Mouse (Mus musculus) heart, adult 2 months (tissue): ENCODE measurements around the gene Hmg20a. TPM values are rescaled to one million over a fixed set of nuclear protein-coding genes. Genes with fewer than 3 reads are reported as not detected.

ENCODE experiments used
- DNase-seq, 2 experiments: peaks; one replicate each; pipeline ENCODE4 v3.0.0; 2021
- H3K27ac ChIP-seq: fragments of 200-600 bp; 2 replicates; pipeline ENCODE4 v1.8.1; 2022
- H3K27me3 ChIP-seq: fragments of 200-500 bp; 2 replicates; pipeline ENCODE4 v1.6.1; 2012; ENCODE audit warnings: mild to moderate bottlenecking, low read length, inconsistent platforms, mixed read lengths; ENCODE audit not compliant: control insufficient read depth, insufficient read depth
- H3K36me3 ChIP-seq: fragments of 200-500 bp; 2 replicates; pipeline ENCODE4 v1.6.1; 2012; ENCODE audit warnings: low read length, inconsistent platforms; ENCODE audit not compliant: control insufficient read depth, insufficient read depth
- H3K4me1 ChIP-seq: fragments of 200-500 bp; 2 replicates; pipeline ENCODE4 v1.6.1; 2011; ENCODE audit warnings: low read length; ENCODE audit not compliant: control insufficient read depth, insufficient read depth
- H3K4me3 ChIP-seq: fragments of 200-600 bp; 2 replicates; pipeline ENCODE4 v1.8.1; 2022
- H3K79me2 ChIP-seq: fragments of 200-500 bp; replicated peaks from 2 replicates; pipeline ENCODE4 v1.6.1; 2012; ENCODE audit warnings: mild to moderate bottlenecking, inconsistent platforms, low read length, moderate library complexity, mixed read lengths; ENCODE audit not compliant: control insufficient read depth, insufficient read depth
- H3K9ac ChIP-seq: fragments of 200-500 bp; 2 replicates; pipeline ENCODE4 v1.6.1; 2012; ENCODE audit warnings: low read depth, mild to moderate bottlenecking, control low read depth, inconsistent platforms, low read length, mixed read lengths
- CTCF ChIP-seq: fragments of 200-600 bp; IDR thresholded peaks from 2 replicates; pipeline ENCODE4 v1.8.1; 2022; ENCODE audit warnings: antibody characterized with exemption, mild to moderate bottlenecking, moderate library complexity
- EP300 ChIP-seq: fragments of 200-500 bp; IDR thresholded peaks from 2 replicates; pipeline ENCODE4 v1.6.1; 2011; ENCODE audit warnings: low read depth, low read length, control low read depth; ENCODE audit not compliant: insufficient read depth
- POLR2A ChIP-seq: fragments of 200-500 bp; IDR thresholded peaks from 2 replicates; pipeline ENCODE4 v1.6.1; 2011; ENCODE audit warnings: mild to moderate bottlenecking, low read depth, low read length, control low read depth; ENCODE audit not compliant: insufficient read depth
- WGBS: fragments of 180-500 bp; shearing (Covaris S2); methylation state at CpG from one replicate; pipeline ENCODE4 v1.1.7; 2018; 5-methylcytosine and 5-hydroxymethylcytosine counted together
- intact Hi-C: fragments of 180-260 bp; cut with DNase I; formaldehyde crosslinking; loops from one replicate; pipeline ENCODE4 v1.15.1; 2025
- polyA plus RNA-seq: library from polyadenylated mRNA; depleted of rRNA; stranded (reverse); fragments of >200 nt; gene quantifications from 2 replicates; pipeline ENCODE4 v1.2.3, GENCODE M21; 2012
- total RNA-seq, 2 experiments: library from RNA; stranded (reverse); gene quantifications; 2 replicates each; pipeline ENCODE4 v1.2.3; 2021

Gene Hmg20a
- total and polyA plus RNA-seq, 3 experiments = 18.0 to 19.4 (median 18.6) TPM

DNA sequence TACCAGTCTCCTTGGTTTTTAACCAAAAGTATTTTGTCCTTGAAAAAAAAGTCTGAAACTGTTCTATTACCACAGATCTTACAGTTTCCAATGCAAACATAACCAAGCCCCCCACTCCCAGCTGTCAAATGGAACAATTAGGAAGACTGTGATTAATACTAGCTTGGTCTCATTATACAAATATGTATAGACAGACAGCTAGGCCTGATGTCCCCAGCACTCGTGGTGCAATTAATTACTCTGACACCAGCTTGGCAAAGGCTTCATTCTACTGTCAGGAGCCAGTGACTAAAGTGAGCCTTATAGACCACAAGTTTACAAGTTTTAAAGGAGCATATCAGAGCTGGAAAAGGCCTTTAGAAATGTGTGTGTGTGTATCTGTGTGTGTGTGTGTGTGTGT, 74.5 kb downstream of the Hmg20a start:
- 40% methylated on average over 1 of the region's 1 CpGs for WGBS
- H3K4me1 ChIP-seq = peaks cover 17% of the 10 kb centered on the region
- H3K79me2 ChIP-seq = no peaks in the 10 kb centered on the region
- H3K9ac ChIP-seq = no peak overlapping the region
- intact Hi-C loops = no loop called here
- no peak for DNase-seq
- peaks cover 18% of the 10 kb centered on the region for H3K36me3 ChIP-seq
- H3K27ac ChIP-seq = no peak overlapping the region
- H3K4me3 ChIP-seq = no peak overlapping the region
- no peak for TF ChIP-seq EP300
- no peak for TF ChIP-seq POLR2A
- TF ChIP-seq CTCF = no peak
- H3K27me3 ChIP-seq = no peaks in the 10 kb centered on the region

DNA sequence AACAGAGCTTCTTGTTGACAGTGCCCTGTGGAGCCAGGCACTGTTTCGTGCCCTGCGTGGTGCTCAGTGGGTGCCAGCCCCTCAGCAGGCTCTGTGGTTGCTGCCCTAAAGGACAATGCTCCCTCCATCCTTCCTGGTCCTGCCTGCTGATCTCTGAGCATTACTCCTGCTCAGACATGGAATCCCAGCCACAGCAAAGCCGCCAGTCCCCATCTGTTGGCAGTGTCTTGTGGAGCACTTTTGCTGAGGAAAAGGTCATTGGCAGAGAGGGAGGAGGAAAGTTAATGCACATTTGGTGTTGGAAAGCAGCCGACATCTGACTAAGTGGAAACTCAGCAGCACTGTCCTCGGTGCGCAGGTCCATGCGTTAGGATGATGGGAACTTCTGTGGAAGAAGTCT, 76.7 kb downstream of the Hmg20a start:
- WGBS = 44% methylated on average over 7 of the region's 7 CpGs

GRCm38 (mm10) chr9:56495795-56496232, 77.4 kb downstream of the Hmg20a start:
- Histone ChIP-seq H3K27me3 (no peaks in the 10 kb centered on the region), H3K27ac (peak overlapping the region; percentile 19; the same call in 1 of the 2 replicates), H3K36me3 (peaks cover 21% of the 10 kb centered on the region), H3K4me1 (peaks cover 23% of the 10 kb centered on the region), H3K4me3 (no peak overlapping the region), H3K79me2 (no peaks in the 10 kb centered on the region), H3K9ac (no peak overlapping the region)
- intact Hi-C loops = no loop called here
- DNase-seq = no peak
- 52% methylated on average over 5 of the region's 5 CpGs for WGBS
- no peak for TF ChIP-seq POLR2A

More for the DNA sequence above, 76.7 kb downstream of the Hmg20a start:
- Histone ChIP-seq H3K9ac (no peak overlapping the region), H3K79me2 (no peaks in the 10 kb centered on the region), H3K36me3 (peaks cover 22% of the 10 kb centered on the region), H3K4me1 (peaks cover 23% of the 10 kb centered on the region), H3K27ac (no peak overlapping the region; the same call in 1 of the 2 replicates), H3K27me3 (no peaks in the 10 kb centered on the region), H3K4me3 (no peak overlapping the region)
- intact Hi-C loops = no loop called here
- TF ChIP-seq POLR2A (no peak), EP300 (no peak), CTCF (no peak)
- no peak for DNase-seq

DNA sequence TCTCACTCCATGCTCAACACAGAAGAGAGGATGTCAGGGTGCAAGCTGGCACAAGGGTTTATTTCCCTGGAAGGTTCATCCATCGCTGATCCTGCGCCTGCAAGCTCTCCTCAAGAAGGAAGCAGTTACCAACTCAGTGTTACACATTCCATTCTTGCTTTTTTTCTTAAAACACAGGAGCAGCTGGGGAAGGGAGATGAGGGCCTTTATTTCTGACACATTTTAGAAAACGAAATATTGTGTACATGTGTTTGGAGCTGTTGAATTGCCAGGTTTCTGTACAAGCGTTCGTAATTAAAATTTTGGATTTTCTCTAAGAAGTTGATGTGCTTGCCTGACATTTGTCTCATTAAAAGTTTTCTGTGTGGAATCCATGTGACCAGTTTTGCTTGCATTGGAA, 78.2 kb downstream of the Hmg20a start:
- Histone ChIP-seq H3K27ac (no peak overlapping the region; the same call in 1 of the 2 replicates), H3K27me3 (no peaks in the 10 kb centered on the region), H3K4me3 (no peak overlapping the region), H3K4me1 (peaks cover 25% of the 10 kb centered on the region), H3K79me2 (no peaks in the 10 kb centered on the region), H3K36me3 (peaks cover 21% of the 10 kb centered on the region), H3K9ac (no peak overlapping the region)
- no peak for TF ChIP-seq CTCF
- no peak for TF ChIP-seq EP300
- no peak for TF ChIP-seq POLR2A
- WGBS = 90% methylated on average over 5 of the region's 5 CpGs
- intact Hi-C loops = no loop called here
- no peak for DNase-seq

- intact Hi-C loops = no loop called here
- H3K79me2 ChIP-seq = no peaks in the 10 kb centered on the region
- H3K27me3 ChIP-seq = no peaks in the 10 kb centered on the region
- WGBS = 37% methylated on average over 5 of the region's 5 CpGs
- peak; percentile 59 to 71 for DNase-seq
- H3K27ac ChIP-seq = peak overlapping the region; percentile 64
- no peak overlapping the region for H3K9ac ChIP-seq
- TF ChIP-seq EP300 = no peak
- no peak for TF ChIP-seq CTCF
- TF ChIP-seq POLR2A = no peak
- peaks cover 31% of the 10 kb centered on the region for H3K4me1 ChIP-seq
- peaks cover 21% of the 10 kb centered on the region for H3K36me3 ChIP-seq
- no peak overlapping the region for H3K4me3 ChIP-seq
Observed at GRCm38 (mm10) chr9:56497181-56497864, 78.9 kb downstream of the Hmg20a start.

- DNase-seq = no peak
- intact Hi-C loops = no loop called here
- no peaks in the 10 kb centered on the region for H3K79me2 ChIP-seq
- no peaks in the 10 kb centered on the region for H3K27me3 ChIP-seq
- H3K4me1 ChIP-seq = peaks cover 42% of the 10 kb centered on the region
- H3K4me3 ChIP-seq = no peak overlapping the region
- no peak for TF ChIP-seq POLR2A
- no peak for TF ChIP-seq CTCF
- TF ChIP-seq EP300 = no peak
- H3K27ac ChIP-seq = no peak overlapping the region; the same call in 1 of the 2 replicates
- WGBS = 91% methylated on average over 8 of the region's 8 CpGs
- H3K9ac ChIP-seq = no peak overlapping the region
- H3K36me3 ChIP-seq = peaks cover 29% of the 10 kb centered on the region
Observed at GRCm38 (mm10) chr9:56499324-56500067, 81.1 kb downstream of the Hmg20a start.
